Mouse (Mus musculus): ENCODE data around the gene Zdhhc8. TPM values are rescaled to one million over a fixed set of nuclear protein-coding genes. Genes with fewer than 3 reads are reported as not detected.

The Zdhhc8 gene
- polyA plus RNA-seq, 1 experiment from 2014 or later = 13.7 TPM

DNA sequence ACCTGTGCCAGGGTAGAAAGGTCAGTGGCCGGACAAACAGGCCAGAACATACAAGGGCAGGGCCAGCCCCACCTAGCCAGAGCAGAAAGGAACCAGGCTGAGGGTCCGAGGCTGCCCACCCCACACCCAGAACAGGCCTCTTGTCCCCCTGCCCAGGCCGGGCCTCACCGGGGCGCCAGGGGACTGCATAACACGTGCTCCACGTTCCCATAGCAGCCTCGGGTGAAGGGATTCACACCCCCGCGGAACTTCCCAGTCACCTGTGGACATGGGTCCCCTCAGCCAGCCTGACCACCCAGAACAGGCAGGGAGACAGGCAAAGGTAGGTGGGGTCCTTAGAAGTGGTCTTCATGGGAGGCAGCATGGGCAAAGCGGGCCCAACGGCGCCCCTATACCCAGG lies 7.7 kb downstream of the Zdhhc8 start:
- Histone ChIP-seq H3K4me1 (replicated peaks) (peaks cover 7% of the 10 kb centered on the region; the same call in 1 of the 2 replicates), H3K27ac (no peak overlapping the region), H3K27me3 (ENCODE audit: insufficient read depth, poor library complexity, severe bottlenecking) (no peaks in the 10 kb centered on the region), H3K4me3 (no peak overlapping the region), H3K9me3 (no peaks in the 10 kb centered on the region), H3K36me3 (peaks cover 73% of the 10 kb centered on the region)
- 92% methylated on average over 13 of the region's 13 CpGs for WGBS
- DNase-seq (ENCODE audit: low spot score) = no peak

DNA sequence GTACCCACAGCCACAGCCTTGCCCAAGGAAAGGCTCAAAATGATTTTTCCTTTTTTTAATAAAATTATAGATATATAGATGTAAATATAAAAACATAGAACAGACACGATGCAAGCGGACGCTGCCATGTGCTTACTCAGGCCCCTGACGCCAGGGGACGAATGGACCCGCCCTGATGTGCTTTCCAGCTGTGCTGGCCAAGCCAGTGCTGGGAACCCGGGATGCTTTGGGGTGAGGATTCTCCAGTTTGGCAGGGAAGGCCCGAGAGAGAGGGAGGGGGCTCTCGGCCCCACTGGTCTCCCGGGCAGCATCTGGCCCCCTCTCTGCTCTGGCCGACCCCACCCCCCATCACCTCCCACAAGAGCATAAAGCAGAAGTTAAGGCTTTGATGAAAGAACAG lies 12.7 kb downstream of the Zdhhc8 start:
- WGBS = 81% methylated on average over 11 of the region's 11 CpGs
- no peak overlapping the region for H3K4me3 ChIP-seq
- H3K36me3 ChIP-seq = peaks cover 63% of the 10 kb centered on the region
- no peaks in the 10 kb centered on the region for H3K9me3 ChIP-seq
- peaks cover 35% of the 10 kb centered on the region for H3K4me1 ChIP-seq (replicated peaks)
- no peak overlapping the region for H3K27ac ChIP-seq
- H3K27me3 ChIP-seq (ENCODE audit: insufficient read depth, poor library complexity, severe bottlenecking) = no peaks in the 10 kb centered on the region
- DNase-seq (ENCODE audit: low spot score) = no peak

DNA sequence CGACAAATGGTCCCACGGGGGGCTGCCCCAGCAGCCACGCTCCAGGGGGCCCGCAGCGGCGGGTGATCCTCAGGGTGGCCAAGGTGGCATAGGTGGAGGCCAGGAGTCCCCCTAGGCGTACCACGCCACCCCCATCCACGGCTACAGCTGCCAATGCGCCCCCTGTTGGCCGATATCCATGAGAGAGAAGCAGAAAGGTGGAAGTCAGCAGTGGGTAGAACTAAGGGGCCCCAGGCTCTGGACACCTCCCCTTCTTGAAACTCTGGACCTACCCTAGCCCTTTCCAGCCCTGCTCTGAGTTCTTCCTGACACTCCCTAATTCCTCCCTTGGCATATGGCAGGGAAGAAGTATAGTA lies 13.4 kb downstream of the Zdhhc8 start:
- no peak for DNase-seq (ENCODE audit: low spot score)
- 75% methylated on average over 11 of the region's 11 CpGs for WGBS
- Histone ChIP-seq H3K36me3 (peaks cover 57% of the 10 kb centered on the region), H3K4me1 (replicated peaks) (peaks cover 35% of the 10 kb centered on the region), H3K27me3 (ENCODE audit: insufficient read depth, poor library complexity, severe bottlenecking) (no peaks in the 10 kb centered on the region), H3K4me3 (no peak overlapping the region), H3K27ac (no peak overlapping the region), H3K9me3 (no peaks in the 10 kb centered on the region)

DNA sequence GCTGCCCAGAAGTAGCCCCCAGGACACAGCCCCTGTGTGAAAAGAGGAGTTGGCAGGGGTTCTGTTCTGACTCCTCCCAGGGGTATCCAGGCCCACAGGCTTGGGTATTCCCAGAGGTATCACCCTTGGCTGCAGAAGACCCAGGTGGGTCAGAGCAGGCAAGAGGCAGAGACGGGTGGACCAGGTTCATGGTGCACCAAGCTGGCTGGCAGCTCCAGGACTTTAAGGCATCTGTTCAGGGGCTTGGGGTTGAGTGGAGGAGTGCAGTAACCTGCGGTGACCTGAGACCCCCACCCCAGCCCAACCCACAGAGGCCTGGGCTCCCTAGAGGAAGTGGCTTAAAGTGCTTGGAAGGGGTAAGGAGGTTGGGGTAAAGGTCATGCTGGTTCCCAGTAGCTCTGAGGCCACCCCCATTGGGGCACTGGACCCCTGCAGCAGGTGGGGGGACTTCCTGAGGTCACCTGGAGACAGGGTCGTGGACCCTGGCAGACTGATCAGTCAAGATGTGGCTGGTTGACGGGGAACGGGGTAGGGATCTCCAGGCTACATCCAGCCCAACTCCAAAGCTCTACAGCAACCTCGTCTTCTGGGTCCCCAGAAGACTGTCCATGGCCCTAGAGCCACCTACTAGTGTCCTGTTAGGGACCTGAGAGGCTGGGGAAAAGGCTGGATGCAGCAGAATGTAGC lies 13.9 kb downstream of the Zdhhc8 start:
- H3K36me3 ChIP-seq = peaks cover 52% of the 10 kb centered on the region
- H3K4me3 ChIP-seq = no peak overlapping the region
- H3K27ac ChIP-seq = 0 out of 2 replicates have a peak overlapping the region, but pooled peaks have one; percentile 3

DNA sequence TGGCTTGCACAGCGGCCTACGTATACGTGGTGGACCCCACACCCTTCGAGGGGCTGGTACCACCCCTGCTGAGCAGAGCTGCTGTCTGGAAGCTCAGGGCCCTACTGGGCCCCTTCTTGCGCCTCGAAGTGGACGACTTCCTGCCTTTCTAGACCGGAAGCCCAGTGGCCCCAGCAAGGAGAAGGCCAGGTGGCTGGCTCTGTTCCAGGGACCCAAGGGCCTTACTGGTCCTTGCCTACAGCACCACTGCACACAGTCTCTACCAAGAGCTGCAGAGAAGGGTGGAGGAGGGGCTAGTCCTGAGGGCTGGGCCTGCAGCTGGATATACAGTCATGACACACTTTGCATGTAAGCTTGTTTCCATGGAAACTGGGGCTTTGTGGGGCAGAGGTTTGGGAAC lies 14.9 kb downstream of the Zdhhc8 start:
- Histone ChIP-seq H3K27me3 (ENCODE audit: insufficient read depth, poor library complexity, severe bottlenecking) (no peaks in the 10 kb centered on the region), H3K27ac (peak overlapping the region; percentile 31), H3K9me3 (no peaks in the 10 kb centered on the region), H3K4me3 (no peak overlapping the region), H3K36me3 (peaks cover 42% of the 10 kb centered on the region), H3K4me1 (replicated peaks) (peaks cover 35% of the 10 kb centered on the region)
- WGBS = 66% methylated on average over 8 of the region's 8 CpGs
- no peak for DNase-seq (ENCODE audit: low spot score)

More for the DNA sequence above, 13.9 kb downstream of the Zdhhc8 start:
- no peak for DNase-seq (ENCODE audit: low spot score)
- Histone ChIP-seq H3K9me3 (no peaks in the 10 kb centered on the region), H3K4me1 (replicated peaks) (peaks cover 35% of the 10 kb centered on the region), H3K27me3 (ENCODE audit: insufficient read depth, poor library complexity, severe bottlenecking) (no peaks in the 10 kb centered on the region)
- 90% methylated on average over 6 of the region's 6 CpGs for WGBS

DNA sequence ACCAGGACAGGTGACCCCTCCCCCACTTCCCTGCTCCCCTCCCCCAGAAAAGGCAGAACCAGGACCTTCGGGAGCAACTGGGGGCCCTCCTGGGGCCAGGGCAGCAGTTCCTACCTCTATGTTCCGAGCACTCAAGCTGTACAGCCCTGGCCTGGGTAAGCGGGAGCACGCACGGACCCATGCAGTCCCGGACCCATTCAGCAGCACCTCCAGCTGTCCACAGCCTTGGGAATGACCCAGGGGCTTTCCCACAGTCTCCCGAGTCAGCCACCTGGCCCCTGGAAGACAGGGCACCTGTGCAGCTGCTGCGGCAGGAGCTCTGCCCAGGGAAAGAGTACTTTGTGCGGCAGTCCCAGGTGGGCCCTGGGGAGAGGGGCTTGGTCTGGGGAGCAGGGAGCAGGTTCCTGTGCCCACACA lies 16.3 kb downstream of the Zdhhc8 start:
- Histone ChIP-seq H3K27me3 (ENCODE audit: insufficient read depth, poor library complexity, severe bottlenecking) (no peaks in the 10 kb centered on the region), H3K4me3 (no peak overlapping the region), H3K27ac (peak overlapping the region; percentile 42), H3K4me1 (replicated peaks) (peaks cover 49% of the 10 kb centered on the region), H3K9me3 (no peaks in the 10 kb centered on the region), H3K36me3 (peaks cover 27% of the 10 kb centered on the region)
- DNase-seq (ENCODE audit: low spot score) = no peak
- 75% methylated on average over 9 of the region's 9 CpGs for WGBS

DNA sequence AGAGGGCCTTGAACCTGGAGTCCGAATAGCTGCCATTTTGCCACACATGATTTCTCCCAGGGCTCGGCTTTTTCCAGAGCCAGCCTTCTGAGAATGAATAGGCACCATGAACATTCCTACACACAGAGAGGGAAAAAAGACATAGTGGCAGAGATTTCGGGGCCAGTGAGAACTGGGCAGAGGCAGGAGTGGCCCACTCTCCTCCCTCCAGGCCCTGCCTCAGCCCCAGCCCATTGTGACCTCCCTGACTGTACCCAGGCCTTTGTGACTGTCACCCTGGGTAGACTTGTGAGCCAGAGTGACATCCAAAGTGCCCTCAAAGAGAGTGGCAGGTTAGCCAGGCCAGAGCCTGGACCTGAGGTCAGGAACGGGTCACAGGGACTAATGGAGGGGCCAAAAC lies 17.4 kb downstream of the Zdhhc8 start, which contains the start of gene Ccdc188:
Ccdc188 (plus strand) TSS at position 301 of the 400 bp plus-strand sequence.
- no peak for DNase-seq (ENCODE audit: low spot score)
- H3K27me3 ChIP-seq (ENCODE audit: insufficient read depth, poor library complexity, severe bottlenecking) = no peaks in the 10 kb centered on the region
- peaks cover 59% of the 10 kb centered on the region for H3K4me1 ChIP-seq (replicated peaks)
- H3K27ac ChIP-seq = peak within 1 kb of the TSS; percentile 42; the same call in 1 of the 2 replicates
- H3K9me3 ChIP-seq = no peaks in the 10 kb centered on the region
- 88% methylated on average over 4 of the region's 4 CpGs for WGBS
- no peak within 1 kb of the TSS for H3K4me3 ChIP-seq
- H3K36me3 ChIP-seq = peaks cover 17% of the 10 kb centered on the region

DNA sequence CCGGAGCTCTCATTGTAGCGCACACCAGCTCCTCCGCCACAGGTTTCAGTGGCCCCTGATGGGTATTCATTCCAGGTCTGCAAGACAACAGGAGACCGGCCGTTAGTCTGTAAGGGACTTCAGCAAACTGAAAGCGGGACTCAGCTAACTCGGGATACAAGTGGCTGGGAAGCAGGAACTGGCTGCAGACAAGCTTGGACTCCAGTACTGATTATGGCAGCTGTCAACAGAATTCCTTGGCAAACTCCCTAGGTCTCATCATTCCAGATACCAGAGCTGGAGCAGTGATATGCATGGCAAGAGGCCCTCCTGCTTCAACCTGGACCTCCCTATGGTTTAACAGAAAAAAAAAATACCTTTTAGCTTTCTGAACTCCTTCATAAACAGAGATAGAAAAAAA lies 20.1 kb downstream of the Zdhhc8 start:
- no peak for DNase-seq (ENCODE audit: low spot score)
- H3K9me3 ChIP-seq = no peaks in the 10 kb centered on the region
- H3K4me1 ChIP-seq (replicated peaks) = peaks cover 49% of the 10 kb centered on the region
- H3K4me3 ChIP-seq = peak overlapping the region; percentile 36
- H3K36me3 ChIP-seq = no peaks in the 10 kb centered on the region
- peak overlapping the region; percentile 84 for H3K27ac ChIP-seq
- H3K27me3 ChIP-seq (ENCODE audit: insufficient read depth, poor library complexity, severe bottlenecking) = peaks cover 6% of the 10 kb centered on the region
- WGBS = 84% methylated on average over 7 of the region's 7 CpGs

DNA sequence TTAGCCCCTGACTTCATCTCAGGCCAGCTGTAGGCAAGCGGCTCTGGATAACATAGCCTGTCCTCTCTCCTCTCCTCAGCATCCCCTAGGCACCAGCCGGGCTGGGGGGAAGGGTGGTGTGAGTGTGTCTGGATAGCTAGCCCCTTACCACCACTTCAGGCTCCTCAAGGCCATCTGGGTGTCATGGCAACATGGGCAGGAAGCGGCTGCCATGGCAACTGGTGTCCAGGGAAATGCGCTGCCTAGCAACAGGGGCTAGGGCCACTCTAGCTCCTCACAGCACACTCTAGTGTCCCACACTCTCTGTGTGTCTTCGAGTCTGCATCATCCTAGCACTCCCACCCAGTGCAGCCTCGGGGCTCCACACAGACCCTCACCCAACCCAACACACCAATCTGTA lies 21.2 kb downstream of the Zdhhc8 start:
- DNase-seq (ENCODE audit: low spot score) = peak; percentile 93
- Histone ChIP-seq H3K9me3 (no peaks in the 10 kb centered on the region), H3K27me3 (ENCODE audit: insufficient read depth, poor library complexity, severe bottlenecking) (peaks cover 8% of the 10 kb centered on the region), H3K4me3 (peak overlapping the region; percentile 36), H3K27ac (peak overlapping the region; percentile 84), H3K36me3 (no peaks in the 10 kb centered on the region), H3K4me1 (replicated peaks) (peaks cover 42% of the 10 kb centered on the region)
- 40% methylated on average over 6 of the region's 6 CpGs for WGBS

DNA sequence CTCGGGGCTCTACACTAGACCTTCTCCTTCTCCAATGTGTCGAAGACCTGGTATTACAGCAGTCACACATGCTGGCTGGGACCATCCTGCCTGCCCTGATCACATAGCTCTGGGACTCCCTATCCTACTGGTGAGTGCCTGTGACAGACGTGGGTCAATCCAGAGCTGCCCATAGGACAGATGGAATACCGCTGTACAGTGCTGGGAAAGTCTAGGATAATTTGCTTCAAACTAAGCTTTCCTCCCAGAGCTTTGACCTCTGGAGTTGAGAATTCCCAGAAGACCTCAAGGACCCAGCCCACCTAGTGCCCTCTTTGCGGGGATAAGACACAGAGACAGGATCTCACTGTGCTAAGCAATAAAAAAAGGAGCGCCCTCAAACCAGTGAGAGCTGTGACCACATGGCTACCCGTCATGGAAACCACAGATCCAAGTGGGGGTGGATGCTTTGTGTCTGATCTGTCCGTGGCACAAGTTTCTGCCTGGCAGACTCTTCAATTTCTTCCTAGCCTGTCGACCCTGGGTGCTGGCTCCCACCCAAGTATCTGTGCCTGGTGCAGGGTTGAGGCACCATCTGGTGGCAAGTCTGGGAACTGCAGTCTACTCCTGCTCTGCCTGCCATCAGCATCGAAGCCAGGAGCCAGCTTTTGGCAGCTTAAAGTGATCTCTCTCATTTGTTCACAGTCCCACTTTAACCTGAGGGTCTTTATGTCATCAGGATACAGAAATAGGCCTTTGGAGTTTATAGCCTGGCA lies 23.3 kb downstream of the Zdhhc8 start:
- Histone ChIP-seq H3K27ac (no peak overlapping the region; the same call in 1 of the 2 replicates), H3K9me3 (no peaks in the 10 kb centered on the region), H3K27me3 (ENCODE audit: insufficient read depth, poor library complexity, severe bottlenecking) (peaks cover 12% of the 10 kb centered on the region), H3K4me3 (no peak overlapping the region), H3K4me1 (replicated peaks) (peaks cover 30% of the 10 kb centered on the region), H3K36me3 (no peaks in the 10 kb centered on the region)
- peak; percentile 86 for DNase-seq (ENCODE audit: low spot score)
- WGBS = 52% methylated on average over 10 of the region's 10 CpGs

DNA sequence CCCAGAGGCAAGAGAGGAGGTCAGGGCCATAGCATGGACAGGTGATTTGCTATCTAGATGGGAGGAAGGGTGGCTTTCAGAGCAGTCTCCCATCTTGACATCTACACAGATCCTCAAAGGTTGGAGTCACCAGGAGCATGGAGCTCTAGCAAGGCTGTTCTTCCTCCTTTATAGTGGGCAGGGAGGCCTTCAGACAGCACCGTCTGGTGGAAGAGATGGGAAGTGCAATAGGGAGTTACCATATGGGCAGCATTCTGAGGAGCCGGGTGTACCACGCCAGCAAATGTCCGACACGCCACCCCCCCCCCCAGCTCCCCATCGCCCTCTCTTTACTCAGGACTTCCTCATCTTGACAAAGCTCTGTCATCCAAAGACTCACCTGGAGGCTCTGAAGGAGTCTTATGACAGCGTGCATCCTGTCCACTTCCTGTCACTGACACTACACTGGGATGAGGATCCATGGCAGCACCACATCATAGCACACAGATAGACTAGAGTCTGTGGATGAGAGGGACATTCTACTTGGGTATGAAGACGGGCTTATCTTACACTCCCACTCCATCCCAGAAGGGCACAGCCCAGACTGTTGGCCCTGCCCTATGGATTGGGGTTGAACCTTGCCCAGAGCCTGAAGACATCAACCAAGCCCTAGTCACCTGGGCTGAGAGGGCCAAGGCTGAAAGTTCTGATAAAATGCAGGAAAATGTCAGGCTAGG lies 24.1 kb downstream of the Zdhhc8 start:
- peak; percentile 66 for DNase-seq (ENCODE audit: low spot score)
- Histone ChIP-seq H3K9me3 (no peaks in the 10 kb centered on the region), H3K27me3 (ENCODE audit: insufficient read depth, poor library complexity, severe bottlenecking) (peaks cover 13% of the 10 kb centered on the region), H3K36me3 (no peaks in the 10 kb centered on the region), H3K27ac (no peak overlapping the region; the same call in 1 of the 2 replicates), H3K4me3 (no peak overlapping the region), H3K4me1 (replicated peaks) (peaks cover 30% of the 10 kb centered on the region)
- WGBS = 31% methylated on average over 8 of the region's 8 CpGs

DNA sequence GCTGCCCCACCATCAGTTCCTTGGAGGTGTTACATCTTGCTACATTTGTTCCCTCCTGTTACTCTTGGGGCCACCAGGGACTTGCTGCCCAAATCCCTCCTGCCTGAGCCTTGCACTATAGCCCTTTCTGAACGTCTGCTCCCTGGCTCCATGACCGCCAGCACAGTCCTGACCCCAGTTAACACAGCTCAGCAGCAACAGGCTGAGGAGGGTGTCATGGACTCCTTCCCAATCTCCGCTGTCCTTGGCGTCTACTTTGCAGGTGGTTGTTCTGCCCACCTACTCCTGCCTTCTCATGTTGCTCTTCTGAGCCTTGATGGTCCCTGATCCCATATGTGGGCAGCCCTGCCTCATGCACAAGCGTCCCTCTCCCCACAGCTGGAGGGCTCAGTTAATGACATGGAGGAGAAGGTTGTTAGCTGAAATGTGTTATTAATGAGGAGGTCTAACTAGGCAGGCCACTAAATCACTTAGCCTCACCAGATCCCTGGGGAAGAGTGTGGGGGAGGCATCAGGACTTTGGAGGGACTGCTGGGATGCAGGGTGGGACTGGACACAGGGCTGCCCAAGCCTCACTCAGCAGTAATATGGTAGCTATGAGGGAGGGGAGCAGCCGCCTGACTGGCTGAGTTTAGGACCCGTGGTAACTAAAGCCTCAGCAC lies 31.4 kb downstream of the Zdhhc8 start:
- Histone ChIP-seq H3K27me3 (ENCODE audit: insufficient read depth, poor library complexity, severe bottlenecking) (0 out of 2 replicates have a peak, but pooled peaks cover 4% of the 10 kb centered on the region), H3K9me3 (no peaks in the 10 kb centered on the region), H3K36me3 (no peaks in the 10 kb centered on the region), H3K27ac (no peak overlapping the region), H3K4me1 (replicated peaks) (peaks cover 47% of the 10 kb centered on the region), H3K4me3 (no peak overlapping the region)
- 71% methylated on average over 7 of the region's 7 CpGs for WGBS
- DNase-seq (ENCODE audit: low spot score) = no peak
